Mouse (Mus musculus): ENCODE results near the gene Ipo4.

Gene Ipo4

GRCm38 (mm10) chr14:55589771-55590448, 45.8 kb downstream of the Ipo4 start:
- DNase-seq (ENCODE audit: low spot score), result no peak

DNA sequence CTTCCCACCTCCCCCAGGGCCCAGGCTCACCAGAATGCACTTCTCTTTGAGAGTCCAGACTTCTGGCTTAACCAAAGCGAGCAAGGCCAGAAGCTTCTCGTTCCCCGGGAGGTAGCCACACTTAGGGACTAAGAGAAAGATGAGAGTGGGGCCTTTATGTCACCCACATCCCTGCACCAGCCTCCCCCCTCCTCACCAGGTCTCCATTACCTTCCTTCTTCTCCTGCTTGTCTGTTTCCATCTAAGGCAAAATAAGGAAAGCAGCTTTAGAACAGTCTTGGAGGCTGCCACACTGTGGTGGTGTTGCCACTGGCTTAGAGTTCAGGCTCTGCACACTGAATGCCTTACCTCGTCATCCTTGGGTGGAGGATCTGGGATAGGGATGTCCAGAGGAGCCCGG, 46.5 kb downstream of the Ipo4 start:
- DNase-seq (ENCODE audit: low spot score), result no peak

- DNase-seq (ENCODE audit: low spot score), result no peak
Measured at GRCm38 (mm10) chr14:55586149-55586548, 49.6 kb downstream of the Ipo4 start.

GRCm38 (mm10) chr14:55585566-55585960, 50.2 kb downstream of the Ipo4 start:
- no peak for DNase-seq (ENCODE audit: low spot score)

GRCm38 (mm10) chr14:55584702-55585565, 50.8 kb downstream of the Ipo4 start, which contains the start of gene Emc9:
Gene Emc9 (minus strand): TSS chr14:55585302.
- DNase-seq (ENCODE audit: low spot score), result peak; percentile 83

DNA sequence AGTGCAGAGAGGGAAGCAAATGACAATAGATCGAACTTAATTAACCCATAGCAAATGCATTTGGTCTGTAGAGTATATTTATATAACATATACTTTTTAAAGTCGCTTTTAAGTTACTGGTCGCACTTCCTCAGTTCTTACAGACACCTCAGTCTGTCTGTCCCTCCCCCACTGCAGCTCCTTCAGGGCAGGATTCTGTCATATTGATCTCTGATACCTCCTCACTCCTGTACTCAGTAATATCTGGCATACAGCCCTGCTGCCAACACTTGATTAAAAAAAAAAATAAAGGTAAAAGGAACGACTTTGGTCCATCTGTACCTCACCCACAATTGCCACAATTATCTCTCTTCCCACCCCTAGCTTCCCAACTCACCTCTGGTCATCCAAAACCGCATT, 51.5 kb downstream of the Ipo4 start:
- no peak for DNase-seq (ENCODE audit: low spot score)

GRCm38 (mm10) chr14:55581981-55582681, 53.6 kb downstream of the Ipo4 start:
- DNase-seq (ENCODE audit: low spot score), result no peak

DNA sequence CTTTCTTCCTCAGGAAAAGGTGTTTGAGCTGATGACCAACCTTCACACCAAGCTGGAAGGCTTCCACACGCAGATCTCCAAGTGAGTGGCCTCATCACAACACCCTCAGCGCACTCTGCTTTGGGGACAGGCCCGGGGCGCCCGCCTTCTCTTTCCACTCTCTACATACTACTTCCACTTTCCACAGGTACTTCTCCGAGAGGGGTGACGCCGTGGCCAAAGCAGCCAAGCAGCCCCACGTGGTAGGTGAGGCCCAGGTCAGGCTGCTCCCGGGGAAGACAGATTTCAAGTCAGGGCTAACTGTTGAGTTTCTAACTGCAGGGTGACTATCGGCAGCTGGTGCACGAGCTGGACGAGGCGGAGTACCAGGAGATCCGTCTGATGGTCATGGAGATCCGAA, 55.0 kb downstream of the Ipo4 start:
- DNase-seq (ENCODE audit: low spot score), result no peak

- no peak for DNase-seq (ENCODE audit: low spot score)
Measured at GRCm38 (mm10) chr14:55579511-55580496, 56.0 kb downstream of the Ipo4 start.

- DNase-seq (ENCODE audit: low spot score), result peak; percentile 70
Measured at GRCm38 (mm10) chr14:55578668-55579269, 57.0 kb downstream of the Ipo4 start.

- DNase-seq (ENCODE audit: low spot score), result peak; percentile 82
Measured at GRCm38 (mm10) chr14:55577871-55578667, 57.7 kb downstream of the Ipo4 start, which contains the start of gene Psme1. Gene Psme1 (plus strand): TSS chr14:55578123.

DNA sequence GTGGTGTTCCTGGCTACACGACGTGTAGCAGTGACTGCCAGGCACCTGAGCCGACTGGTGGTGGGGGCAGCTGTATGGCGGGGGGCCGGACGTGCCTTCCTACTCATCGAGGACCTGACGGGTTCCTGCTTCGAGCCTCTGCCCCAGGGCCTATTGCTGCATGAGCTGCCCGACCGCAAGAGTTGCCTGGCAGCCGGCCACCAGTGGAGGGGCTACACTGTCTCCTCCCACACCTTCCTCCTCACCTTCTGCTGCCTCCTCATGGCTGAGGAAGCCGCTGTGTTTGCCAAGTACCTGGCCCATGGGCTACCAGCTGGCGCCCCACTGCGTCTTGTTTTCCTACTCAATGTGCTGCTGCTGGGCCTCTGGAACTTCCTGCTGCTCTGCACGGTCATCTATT, 59.4 kb downstream of the Ipo4 start:
- DNase-seq (ENCODE audit: low spot score), result peak; percentile 60

DNA sequence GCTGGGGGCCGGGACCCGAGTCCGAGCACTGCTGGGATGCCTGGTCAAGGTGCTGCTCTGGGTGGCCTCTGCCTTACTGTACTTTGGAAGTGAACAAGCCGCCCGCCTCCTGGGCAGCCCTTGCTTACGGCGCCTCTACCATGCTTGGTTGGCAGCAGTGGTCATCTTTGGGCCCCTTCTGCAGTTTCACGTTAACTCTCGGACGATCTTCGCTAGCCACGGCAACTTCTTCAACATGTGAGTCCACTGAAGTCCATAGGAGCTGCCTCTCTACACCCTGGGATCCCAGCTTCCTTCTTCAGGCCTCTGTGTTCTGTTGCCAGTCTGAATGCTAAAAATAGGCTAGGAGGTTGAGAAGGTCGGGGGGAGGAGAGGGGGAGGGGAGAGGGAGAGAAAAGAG, 60.0 kb downstream of the Ipo4 start:
- no peak for DNase-seq (ENCODE audit: low spot score)
